Mouse (Mus musculus) midbrain, embryonic 11.5 days (tissue): ENCODE results near the gene Impdh2. TPM values are rescaled to one million over a fixed set of nuclear protein-coding genes. Genes with fewer than 3 reads are reported as not detected.
A peak's percentile ranks its signal among the peaks of the same experiment; 100 is the strongest.

Experiments used
- ATAC-seq: fragments of 200-750 bp; cut with Nextera tagmentation; 2 replicates; pipeline ENCODE4 v1.8.0; 2017; ENCODE audit warnings: moderate TSS enrichment, moderate library complexity; ENCODE audit not compliant: low FRiP score
- DNase-seq: peaks from one replicate; pipeline ENCODE4 v3.0.0; 2015; ENCODE audit warnings: low spot score; ENCODE audit errors: missing footprints
- H3K27ac ChIP-seq: fragments of 300-500 bp; sonication (generic); 2 replicates; pipeline ENCODE4 v1.5.1; 2014; ENCODE audit warnings: low read depth, low read length
- H3K27me3 ChIP-seq: fragments of 300-500 bp; sonication (generic); 2 replicates; pipeline ENCODE4 v1.6.1; 2014; ENCODE audit warnings: mild to moderate bottlenecking, low read length, moderate library complexity, mixed read lengths; ENCODE audit not compliant: control insufficient read depth, insufficient read depth
- H3K36me3 ChIP-seq: fragments of 300-500 bp; sonication (generic); 2 replicates; pipeline ENCODE4 v1.6.1; 2014; ENCODE audit warnings: mild to moderate bottlenecking, low read length, moderate library complexity, mixed read lengths; ENCODE audit not compliant: control insufficient read depth, insufficient read depth
- H3K4me1 ChIP-seq: fragments of 300-500 bp; sonication (generic); 2 replicates; pipeline ENCODE4 v1.6.1; 2014; ENCODE audit warnings: low read length; ENCODE audit not compliant: control insufficient read depth, insufficient read depth
- H3K4me2 ChIP-seq: fragments of 300-500 bp; sonication (generic); 2 replicates; pipeline ENCODE4 v1.6.1; 2014; ENCODE audit warnings: mild to moderate bottlenecking, moderate library complexity
- H3K4me3 ChIP-seq: fragments of 300-500 bp; sonication (generic); 2 replicates; pipeline ENCODE4 v1.5.1; 2014; ENCODE audit warnings: low read depth, low read length
- H3K9ac ChIP-seq: fragments of 300-500 bp; sonication (generic); 2 replicates; pipeline ENCODE4 v1.6.1; 2014; ENCODE audit warnings: low read length
- H3K9me3 ChIP-seq: fragments of 300-500 bp; sonication (generic); 2 replicates; pipeline ENCODE4 v1.6.1; 2016; ENCODE audit warnings: low read length; ENCODE audit not compliant: control insufficient read depth
- WGBS: fragments of 180-500 bp; shearing (Covaris S2); extraction: QIAGEN DNeasy Blood & Tissue Kit; methylation state at CpG from one replicate; pipeline ENCODE4 v1.1.7; 2014; 5-methylcytosine and 5-hydroxymethylcytosine counted together
- polyA plus RNA-seq: library from polyadenylated mRNA; unstranded; fragments of >200 nt; fragmentation: Nextera tagmentation; extraction: Ambion mirVana; gene quantifications from 2 replicates; pipeline ENCODE4 v1.2.1, GENCODE M21; 2014

Gene Impdh2
- polyA plus RNA-seq, 1 experiment from 2014 or later: 182 TPM

DNA sequence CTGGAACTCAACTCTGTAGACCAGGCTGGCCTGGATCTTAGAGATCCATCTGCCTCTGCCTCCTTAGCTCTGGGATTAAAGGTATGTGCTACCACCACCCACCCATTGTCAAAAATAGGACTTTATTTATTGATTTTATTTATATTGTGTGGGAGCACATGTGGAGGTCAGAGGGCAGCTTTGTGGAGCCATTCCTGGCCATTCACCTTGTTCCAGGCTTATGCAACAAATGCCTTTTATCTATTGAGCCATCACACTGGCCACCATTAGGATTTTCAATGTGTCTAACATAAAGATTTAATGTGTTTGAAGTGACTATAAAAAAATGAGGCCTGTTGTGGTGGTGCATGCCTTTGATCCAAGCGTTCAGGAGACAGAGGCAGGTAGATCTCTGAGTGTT lies 28.6 kb upstream of the Impdh2 start:
- Histone ChIP-seq H3K9ac (no peak overlapping the region), H3K4me2 (no peak overlapping the region), H3K4me1 (no peaks in the 10 kb centered on the region), H3K27me3 (no peaks in the 10 kb centered on the region), H3K9me3 (no peaks in the 10 kb centered on the region), H3K36me3 (peaks cover 42% of the 10 kb centered on the region), H3K4me3 (no peak overlapping the region), H3K27ac (no peak overlapping the region)
- ATAC-seq (no peak), DNase-seq (peak; percentile 53)
- 95% methylated on average over 1 of the region's 1 CpGs for WGBS

DNA sequence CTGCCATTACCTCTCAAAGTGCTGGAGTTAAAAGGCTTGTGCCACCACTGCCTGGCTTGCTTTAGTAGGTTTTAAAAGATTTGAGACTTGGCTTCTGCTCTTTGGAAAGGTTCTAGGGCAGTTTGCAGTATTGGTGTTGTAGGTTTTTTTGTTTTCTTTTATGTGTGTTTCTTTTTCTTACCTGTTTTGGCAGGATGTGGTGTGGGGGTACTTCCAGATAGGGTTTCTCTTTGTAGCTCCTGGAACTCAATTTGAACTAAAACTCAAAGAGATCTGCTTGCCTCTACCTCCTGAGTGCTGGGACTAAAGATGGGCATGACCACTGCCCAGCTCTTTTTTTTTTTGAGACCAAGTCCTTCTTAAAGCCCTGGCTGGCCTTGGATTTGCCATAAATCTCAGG lies 19.2 kb upstream of the Impdh2 start:
- H3K36me3 ChIP-seq: peaks cover 36% of the 10 kb centered on the region
- ATAC-seq (no peak), DNase-seq (no peak)
- H3K9ac ChIP-seq: no peak overlapping the region
- no peak overlapping the region for H3K4me3 ChIP-seq
- H3K9me3 ChIP-seq: no peaks in the 10 kb centered on the region
- no peaks in the 10 kb centered on the region for H3K4me1 ChIP-seq
- no peak overlapping the region for H3K27ac ChIP-seq
- no peak overlapping the region for H3K4me2 ChIP-seq
- no peaks in the 10 kb centered on the region for H3K27me3 ChIP-seq

GRCm38 (mm10) chr9:108545986-108546385 lies 14.1 kb upstream of the Impdh2 start:
- H3K4me3 ChIP-seq: no peak overlapping the region
- H3K36me3 ChIP-seq: peaks cover 38% of the 10 kb centered on the region
- H3K4me1 ChIP-seq: no peaks in the 10 kb centered on the region
- ATAC-seq: no peak
- H3K4me2 ChIP-seq: no peak overlapping the region
- WGBS: 94% methylated on average over 3 of the region's 3 CpGs
- no peak overlapping the region for H3K27ac ChIP-seq
- no peaks in the 10 kb centered on the region for H3K27me3 ChIP-seq
- H3K9ac ChIP-seq: no peak overlapping the region
- H3K9me3 ChIP-seq: no peaks in the 10 kb centered on the region
- no peak for DNase-seq

DNA sequence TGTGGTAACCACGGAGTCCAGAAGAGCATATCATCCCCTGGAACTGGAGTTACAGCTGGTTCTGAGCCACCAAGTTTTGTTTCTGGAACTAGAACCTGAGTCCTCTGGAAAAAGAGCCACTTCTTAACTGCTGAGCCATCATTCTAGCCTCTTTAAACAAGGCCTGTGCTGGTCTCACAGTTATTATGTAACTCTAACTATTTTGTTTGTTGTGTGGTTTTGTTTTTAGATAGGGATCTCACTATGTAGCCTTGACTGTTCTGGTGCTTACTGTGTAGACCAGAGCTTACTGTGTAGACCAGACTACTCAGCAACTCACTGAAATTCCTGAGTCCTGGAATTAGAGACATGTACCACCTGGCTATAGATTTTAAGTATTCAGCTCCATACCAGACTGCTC lies 13.2 kb upstream of the Impdh2 start:
- WGBS: 92% methylated on average over 1 of the region's 1 CpGs
- DNase-seq: no peak

GRCm38 (mm10) chr9:108559169-108559568 lies 917 bp upstream of the Impdh2 start:
- Histone ChIP-seq H3K36me3 (peaks cover 26% of the 10 kb centered on the region), H3K27me3 (no peaks in the 10 kb centered on the region), H3K27ac (no peak overlapping the region), H3K4me1 (peaks cover 8% of the 10 kb centered on the region), H3K9ac (no peak overlapping the region), H3K9me3 (no peaks in the 10 kb centered on the region), H3K4me3 (no peak overlapping the region), H3K4me2 (no peak overlapping the region)
- 91% methylated on average over 4 of the region's 4 CpGs for WGBS
- no peak for DNase-seq
- no peak for ATAC-seq

More for the DNA sequence above, 13.2 kb upstream of the Impdh2 start:
- H3K9me3 ChIP-seq: no peaks in the 10 kb centered on the region
- ATAC-seq: no peak
- H3K9ac ChIP-seq: no peak overlapping the region
- no peak overlapping the region for H3K4me2 ChIP-seq
- H3K4me3 ChIP-seq: no peak overlapping the region
- no peaks in the 10 kb centered on the region for H3K27me3 ChIP-seq
- peaks cover 30% of the 10 kb centered on the region for H3K36me3 ChIP-seq
- H3K4me1 ChIP-seq: no peaks in the 10 kb centered on the region
- no peak overlapping the region for H3K27ac ChIP-seq

- H3K4me2 ChIP-seq: no peak overlapping the region
- WGBS: 96% methylated on average over 8 of the region's 8 CpGs
- no peak for DNase-seq
These were observed 3.6 kb downstream of the Impdh2 start for GRCm38 (mm10) chr9:108563671-108564070.

GRCm38 (mm10) chr9:108564131-108564530 lies 4.0 kb downstream of the Impdh2 start:
- no peak overlapping the region for H3K9ac ChIP-seq
- H3K4me3 ChIP-seq: no peak overlapping the region
- peaks cover 25% of the 10 kb centered on the region for H3K4me1 ChIP-seq
- ATAC-seq (no peak), DNase-seq (no peak)
- H3K27me3 ChIP-seq: no peaks in the 10 kb centered on the region
- peaks cover 16% of the 10 kb centered on the region for H3K36me3 ChIP-seq
- no peak overlapping the region for H3K27ac ChIP-seq
- no peak overlapping the region for H3K4me2 ChIP-seq
- H3K9me3 ChIP-seq: no peaks in the 10 kb centered on the region
- WGBS: 84% methylated on average over 7 of the region's 7 CpGs

More at GRCm38 (mm10) chr9:108563671-108564070, 3.6 kb downstream of the Impdh2 start:
- H3K4me1 ChIP-seq: peaks cover 25% of the 10 kb centered on the region
- H3K4me3 ChIP-seq: no peak overlapping the region
- H3K27ac ChIP-seq: no peak overlapping the region
- H3K36me3 ChIP-seq: peaks cover 17% of the 10 kb centered on the region
- no peaks in the 10 kb centered on the region for H3K27me3 ChIP-seq
- H3K9ac ChIP-seq: no peak overlapping the region
- ATAC-seq: no peak
- H3K9me3 ChIP-seq: no peaks in the 10 kb centered on the region

DNA sequence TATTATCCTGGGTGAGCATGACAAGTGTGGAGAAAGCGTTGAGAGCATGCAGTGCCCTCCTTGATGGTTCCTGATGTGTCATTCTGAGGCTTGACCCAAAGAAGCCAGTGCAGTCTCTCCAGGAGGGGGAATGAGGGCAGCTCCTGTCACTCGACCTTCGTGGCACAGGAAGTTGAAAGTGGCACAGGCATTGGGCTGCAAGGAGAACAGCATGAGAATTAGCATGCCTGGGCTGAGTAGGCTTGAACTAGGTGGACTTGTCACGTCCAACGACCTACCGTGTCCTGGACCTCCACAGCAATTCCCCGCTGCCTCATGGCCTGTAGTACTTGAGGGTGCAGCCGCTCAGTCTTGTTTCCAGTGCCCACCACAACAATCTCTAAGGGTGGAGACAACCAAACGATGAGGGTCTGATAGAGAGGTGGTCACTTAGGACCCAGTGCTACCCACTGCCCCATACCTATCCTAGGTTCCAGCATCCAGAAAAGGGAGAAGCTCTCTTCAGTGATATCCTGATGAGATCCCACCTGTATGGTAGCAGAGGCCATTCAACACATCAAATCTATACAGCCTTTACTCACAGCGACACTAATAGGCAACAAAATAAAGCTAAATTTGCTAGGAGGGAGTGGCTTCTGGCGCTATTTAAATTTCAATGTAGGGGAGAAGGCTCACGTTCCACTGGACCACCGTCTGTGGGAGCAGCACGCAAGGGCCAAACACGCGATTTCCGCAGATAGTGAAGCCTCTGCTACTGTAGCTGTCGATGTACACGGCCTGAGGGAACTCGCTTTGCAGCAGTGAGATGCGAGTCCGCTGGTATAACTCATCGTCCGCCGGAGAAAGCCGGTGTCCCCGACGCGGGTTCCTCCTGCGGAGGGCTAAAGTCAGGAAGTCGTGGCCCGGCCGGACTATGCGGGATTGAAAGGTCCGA lies 6.1 kb downstream of the Impdh2 start:
- Histone ChIP-seq H3K9me3 (no peaks in the 10 kb centered on the region), H3K9ac (peak overlapping the region; percentile 76), H3K4me1 (peaks cover 37% of the 10 kb centered on the region), H3K4me3 (peak overlapping the region; percentile 69), H3K36me3 (peaks cover 16% of the 10 kb centered on the region), H3K4me2 (peak overlapping the region; percentile 94), H3K27ac (peak overlapping the region; percentile 85), H3K27me3 (no peaks in the 10 kb centered on the region)
- DNase-seq (no peak), ATAC-seq (no peak)
- WGBS: 11% methylated on average over 35 of the region's 35 CpGs
